Mouse (Mus musculus) small intestine, adult 2 months (tissue): ENCODE measurements at regions not wholly inside any gene's neighbourhood (a gene's known extent, or its start where the extent isn't known, plus 50 kb on each side); places are given as distances from the start of the nearest gene placed in this dataset.

Experiments
- CTCF ChIP-seq: fragments of 200-500 bp; IDR thresholded peaks from 2 replicates; pipeline ENCODE4 v1.5.1; 2012; ENCODE audit warnings: low read depth, mild to moderate bottlenecking, control low read depth, inconsistent platforms, low read length, moderate library complexity, mixed read lengths; ENCODE audit not compliant: insufficient replicate concordance, insufficient read length; ENCODE audit errors: extremely low read depth
- POLR2A ChIP-seq: fragments of 200-500 bp; IDR thresholded peaks from 2 replicates; pipeline ENCODE4 v1.6.1; 2012; ENCODE audit warnings: low read depth, mild to moderate bottlenecking, control low read depth, inconsistent platforms, low read length, moderate library complexity

DNA sequence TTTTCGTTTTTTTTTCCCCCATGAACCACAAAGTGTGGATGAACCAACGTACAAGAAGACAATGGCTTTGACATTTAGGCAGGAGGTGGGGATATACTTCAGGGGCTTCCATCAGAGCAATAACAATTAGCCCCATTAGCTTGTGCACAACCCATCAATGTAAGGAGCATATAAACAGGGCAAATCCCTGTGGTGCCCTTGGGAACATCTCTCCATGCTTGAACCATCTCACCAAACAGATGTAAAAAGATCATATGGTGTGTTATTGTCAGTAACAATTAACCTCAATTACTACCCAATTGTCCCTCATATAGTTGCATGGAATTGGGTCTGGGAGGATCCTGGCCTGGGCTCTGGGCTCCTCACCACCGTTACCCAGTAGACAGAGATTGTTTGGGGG is 328.5 kb downstream of the Pik3r1 start:
- no peak for TF ChIP-seq POLR2A
- TF ChIP-seq CTCF: no peak
